Mouse (Mus musculus): ENCODE measurements around the gene Fadd.

DNA sequence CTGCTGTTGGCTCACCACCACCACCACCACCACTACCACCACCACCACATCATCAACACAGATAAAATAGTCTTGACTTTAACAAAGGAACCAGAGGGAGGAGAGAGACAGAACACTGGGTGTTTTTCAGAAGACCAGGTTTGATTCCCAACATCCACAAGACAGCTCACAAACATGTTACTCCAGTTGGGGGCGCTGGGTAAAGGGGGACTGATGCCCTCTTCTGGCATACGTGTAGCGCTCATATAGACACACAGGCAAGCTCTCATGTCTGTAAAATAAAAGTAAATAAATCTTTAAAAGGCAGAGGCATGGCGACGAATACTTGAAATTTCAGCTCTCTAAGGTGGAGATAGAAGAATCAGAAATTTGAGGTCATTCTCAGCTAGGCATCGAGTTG, 23.7 kb downstream of the Fadd start:
- TF ChIP-seq CTCF (IDR thresholded peaks at IDR 0.05; ENCODE audit: insufficient read depth, low read length) (no peak), POLR2A (IDR thresholded peaks at IDR 0.05; ENCODE audit: borderline replicate concordance, extremely low read depth, low read depth, low read length) (no peak)

Measured in lung, adult 2 months (tissue).